11 mouse cellular contexts compared by ENCODE assay signal in the genomic region with DNA sequence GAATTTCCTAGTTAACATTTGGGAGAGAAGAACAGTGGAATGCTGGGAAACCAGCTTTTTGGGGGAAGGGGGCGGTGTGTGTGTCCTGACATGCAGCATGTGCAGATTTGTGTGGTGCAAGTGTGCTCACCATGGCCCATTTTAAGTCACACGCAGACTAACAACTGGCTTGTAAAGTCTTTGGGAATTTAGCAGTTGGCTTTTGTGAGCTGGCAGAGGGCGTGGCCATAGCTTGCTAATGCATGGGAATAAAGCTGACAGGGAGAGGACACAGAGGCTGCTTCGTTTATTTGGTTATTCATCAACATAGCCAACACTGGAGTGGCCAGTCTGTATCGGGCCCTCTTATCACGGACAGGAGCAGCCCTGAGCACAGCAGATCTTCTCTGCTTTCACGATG.
A peak's percentile ranks its signal among the peaks of the same experiment; 100 is the strongest.
DNase-seq lines count a peak whose midpoint lies in the region; ATAC-seq lines count a peak whose summit lies in the region.
"Had no signal": no experiment of that assay in that cellular context is flagged by ENCODE, and none has a peak within 500 bp of the region (broad histone marks: within the 10 kb centered on the region; RNA-seq: fewer than 3 reads in every experiment).

No protein-coding gene starts in this region.

- no peak overlapping the region for H3K4me3 ChIP-seq in liver, embryonic 15.5 days (replicated peaks)
- no peak overlapping the region for H3K4me3 ChIP-seq in liver, embryonic 11.5 days (ENCODE audit: low read depth, low read length)
- H3K4me3 ChIP-seq in embryonic facial prominence, embryonic 14.5 days (ENCODE audit: low read depth, low read length), result no peak overlapping the region
- H3K4me3 ChIP-seq in limb, embryonic 15.5 days, result no peak overlapping the region
- H3K4me3 ChIP-seq: heart, embryonic 12.5 days; liver, embryonic 13.5 days had no signal

- H3K27ac ChIP-seq in liver, embryonic 15.5 days (replicated peaks), result no peak overlapping the region
- H3K27ac ChIP-seq in liver, embryonic 11.5 days (ENCODE audit: low read depth, low read length), result no peak overlapping the region
- no peak overlapping the region for H3K27ac ChIP-seq in embryonic facial prominence, embryonic 14.5 days (replicated peaks; ENCODE audit: low read depth, low read length)
- 0 out of 2 replicates have a peak overlapping the region, but pooled peaks have one; percentile 17 for H3K27ac ChIP-seq in limb, embryonic 15.5 days
- H3K27ac ChIP-seq: liver, embryonic 13.5 days had no signal

- H3K4me2 ChIP-seq in liver, embryonic 15.5 days, result peak overlapping the region; percentile 23
- H3K4me2 ChIP-seq in liver, embryonic 11.5 days, result no peak overlapping the region
- H3K4me2 ChIP-seq in embryonic facial prominence, embryonic 14.5 days (ENCODE audit: low read depth, low read length), result no peak overlapping the region; the same call in 1 of the 2 replicates
- no peak overlapping the region for H3K4me2 ChIP-seq in limb, embryonic 15.5 days
- H3K4me2 ChIP-seq: heart, embryonic 12.5 days; liver, embryonic 13.5 days had no signal

- no peaks in the 10 kb centered on the region for H3K27me3 ChIP-seq in liver, embryonic 15.5 days
- no peaks in the 10 kb centered on the region for H3K27me3 ChIP-seq in liver, embryonic 11.5 days (replicated peaks; ENCODE audit: control insufficient read depth, insufficient read depth, low read length)
- H3K27me3 ChIP-seq in embryonic facial prominence, embryonic 14.5 days (replicated peaks; ENCODE audit: control insufficient read depth, insufficient read depth, low read length), result no peaks in the 10 kb centered on the region
- no peaks in the 10 kb centered on the region for H3K27me3 ChIP-seq in limb, embryonic 15.5 days
- H3K27me3 ChIP-seq: heart, embryonic 12.5 days; liver, embryonic 13.5 days had no signal

- H3K4me1 ChIP-seq in liver, embryonic 15.5 days (replicated peaks), result no peaks in the 10 kb centered on the region
- no peaks in the 10 kb centered on the region for H3K4me1 ChIP-seq in liver, embryonic 11.5 days (replicated peaks; ENCODE audit: control insufficient read depth, insufficient read depth, low read length)
- H3K4me1 ChIP-seq in embryonic facial prominence, embryonic 14.5 days (ENCODE audit: control insufficient read depth, insufficient read depth, low read length), result no peaks in the 10 kb centered on the region
- peaks cover 12% of the 10 kb centered on the region; the same call in 1 of the 2 replicates for H3K4me1 ChIP-seq in limb, embryonic 15.5 days
- H3K4me1 ChIP-seq: liver, embryonic 13.5 days had no signal

- DNase-seq in liver, embryonic 11.5 days (ENCODE audit: low spot score), result no peak
- peak; percentile 64 for DNase-seq in embryonic facial prominence, embryonic 14.5 days (ENCODE audit: low spot score)
- DNase-seq in kidney, adult 18-20 months, result peak; percentile 26
- DNase-seq in ovary, adult 18-20 months (ENCODE audit: low spot score), result no peak
- DNase-seq in heart, adult 11 months, result no peak
- no peak for DNase-seq in adrenal gland, postnatal 36 days
- DNase-seq: forebrain, postnatal 0 days; liver, embryonic 13.5 days had no signal

- H3K36me3 ChIP-seq in liver, embryonic 15.5 days (replicated peaks), result no peaks in the 10 kb centered on the region
- no peaks in the 10 kb centered on the region for H3K36me3 ChIP-seq in liver, embryonic 11.5 days (ENCODE audit: control insufficient read depth, insufficient read depth, low read length)
- no peaks in the 10 kb centered on the region for H3K36me3 ChIP-seq in embryonic facial prominence, embryonic 14.5 days (ENCODE audit: control insufficient read depth, insufficient read depth, low read length)
- no peaks in the 10 kb centered on the region for H3K36me3 ChIP-seq in limb, embryonic 15.5 days
- H3K36me3 ChIP-seq: heart, embryonic 12.5 days; liver, embryonic 13.5 days had no signal

- H3K9ac ChIP-seq in liver, embryonic 15.5 days, result no peak overlapping the region
- H3K9ac ChIP-seq in liver, embryonic 11.5 days (ENCODE audit: low read depth, low read length), result no peak overlapping the region
- no peak overlapping the region for H3K9ac ChIP-seq in embryonic facial prominence, embryonic 14.5 days (ENCODE audit: low read depth, low read length)
- no peak overlapping the region for H3K9ac ChIP-seq in limb, embryonic 15.5 days
- H3K9ac ChIP-seq: forebrain, postnatal 0 days; heart, embryonic 12.5 days; liver, embryonic 13.5 days had no signal

- no peak for ATAC-seq in liver, embryonic 15.5 days (ENCODE audit: insufficient read depth)
- ATAC-seq in liver, embryonic 11.5 days (replicated peaks; ENCODE audit: low FRiP score), result no peak
- peak; percentile 55; the same call in 1 of the 2 replicates for ATAC-seq in embryonic facial prominence, embryonic 14.5 days (ENCODE audit: low read depth)
- no peak for ATAC-seq in limb, embryonic 15.5 days (ENCODE audit: insufficient number of reproducible peaks, low FRiP score, low TSS enrichment, low read depth)
- ATAC-seq: forebrain, postnatal 0 days had no signal

- H3K9me3 ChIP-seq in liver, embryonic 15.5 days (replicated peaks), result no peaks in the 10 kb centered on the region
- no peaks in the 10 kb centered on the region for H3K9me3 ChIP-seq in liver, embryonic 11.5 days (ENCODE audit: control insufficient read depth, low read length)
- H3K9me3 ChIP-seq in embryonic facial prominence, embryonic 14.5 days (ENCODE audit: control insufficient read depth, low read length), result no peaks in the 10 kb centered on the region
- H3K9me3 ChIP-seq in limb, embryonic 15.5 days, result no peaks in the 10 kb centered on the region
- H3K9me3 ChIP-seq: heart, embryonic 12.5 days; liver, embryonic 13.5 days had no signal

- 55% methylated on average over 7 of the region's 7 CpGs for WGBS in liver, embryonic 15.5 days (ENCODE audit: insufficient replicate concordance)
- WGBS in liver, embryonic 11.5 days, result 58% methylated on average over 7 of the region's 7 CpGs
- WGBS in embryonic facial prominence, embryonic 14.5 days, result 78% methylated on average over 7 of the region's 7 CpGs
- WGBS in limb, embryonic 15.5 days, result 49% methylated on average over 7 of the region's 7 CpGs

Comparison
In these comparisons a context has a peak if more than half of its experiments do, and no peak if none do; other contexts are left out.
1. DNase-seq: peak in embryonic facial prominence, embryonic 14.5 days (single experiment) and kidney, adult 18-20 months (single experiment); none in liver, embryonic 11.5 days (single experiment), ovary, adult 18-20 months (single experiment), heart, adult 11 months (single experiment) and adrenal gland, postnatal 36 days (0 of 2).